Mouse (Mus musculus) cerebellum, postnatal 4 days (tissue): ENCODE results near the gene Olfr643.

ENCODE experiments used
- DNase-seq, 2 experiments: peaks; one replicate each; pipeline ENCODE4 v3.0.0; 2022; ENCODE audit warnings: low spot score in 2 of 2, mixed read lengths in 1 of 2

The Olfr643 gene

DNA sequence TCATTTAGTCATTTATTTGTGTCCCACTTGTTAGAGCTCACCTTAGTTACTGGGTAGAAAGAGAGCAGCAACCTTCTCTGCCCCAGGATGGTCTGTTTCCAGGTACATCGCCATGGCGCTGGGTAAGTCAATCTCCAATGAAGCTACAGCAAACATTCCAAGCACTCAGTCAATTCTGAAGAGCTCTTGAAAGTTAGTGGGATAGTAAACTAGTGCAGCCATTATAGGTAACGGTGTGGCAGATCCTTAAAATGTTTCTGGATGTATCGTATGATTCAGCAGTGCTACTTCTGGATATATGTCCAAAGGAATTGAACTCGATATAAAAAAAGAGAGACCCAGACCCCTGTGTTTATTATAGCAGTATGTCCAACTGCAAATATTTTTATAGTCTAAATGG lies at the start of gene Olfr643:
Gene Olfr643 (minus strand): TSS at position 101 of the 400 bp plus-strand sequence.
- DNase-seq, result no peak

DNA sequence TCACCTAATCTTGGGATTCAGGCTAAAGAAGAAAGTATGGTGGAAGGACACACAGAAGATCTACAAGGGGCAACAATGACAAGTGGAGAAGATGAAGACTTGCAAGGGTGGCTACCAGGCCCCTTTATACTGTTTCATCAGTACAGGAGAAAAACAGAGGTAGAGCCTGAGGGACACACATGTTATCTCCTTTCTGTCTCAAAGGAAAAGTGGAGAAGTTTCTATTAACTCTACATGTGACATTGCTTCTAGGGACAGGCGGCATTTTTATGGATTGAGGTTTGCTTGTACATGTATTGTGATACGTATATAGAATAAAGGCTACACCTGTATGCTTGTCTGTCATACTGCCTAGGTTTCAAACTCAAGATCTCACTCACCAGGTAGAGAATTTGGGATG lies 46.1 kb upstream of the Olfr643 start, which contains the start of gene Olfr648:
Gene Olfr648 (minus strand): TSS at position 101 of the 400 bp plus-strand sequence.
- no peak for DNase-seq

DNA sequence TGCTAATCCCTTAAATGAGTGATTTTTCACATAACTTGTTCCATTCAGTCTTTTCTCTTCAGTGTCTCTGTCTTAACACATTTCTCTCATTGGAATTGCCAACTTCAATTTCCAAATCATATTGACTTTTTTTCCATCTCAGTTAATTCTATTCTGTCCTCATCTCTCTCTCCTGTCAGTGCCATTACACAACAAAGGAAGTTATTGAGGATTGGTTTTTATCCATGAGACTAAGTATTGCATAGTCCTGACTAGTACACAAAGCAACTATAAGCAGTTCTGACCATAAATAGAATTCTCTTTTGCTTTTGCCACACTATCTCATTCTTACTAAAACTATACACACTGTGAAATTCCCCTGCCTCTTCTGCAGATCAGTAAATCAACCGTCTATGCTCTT lies 41.9 kb upstream of the Olfr643 start:
- DNase-seq, result no peak

DNA sequence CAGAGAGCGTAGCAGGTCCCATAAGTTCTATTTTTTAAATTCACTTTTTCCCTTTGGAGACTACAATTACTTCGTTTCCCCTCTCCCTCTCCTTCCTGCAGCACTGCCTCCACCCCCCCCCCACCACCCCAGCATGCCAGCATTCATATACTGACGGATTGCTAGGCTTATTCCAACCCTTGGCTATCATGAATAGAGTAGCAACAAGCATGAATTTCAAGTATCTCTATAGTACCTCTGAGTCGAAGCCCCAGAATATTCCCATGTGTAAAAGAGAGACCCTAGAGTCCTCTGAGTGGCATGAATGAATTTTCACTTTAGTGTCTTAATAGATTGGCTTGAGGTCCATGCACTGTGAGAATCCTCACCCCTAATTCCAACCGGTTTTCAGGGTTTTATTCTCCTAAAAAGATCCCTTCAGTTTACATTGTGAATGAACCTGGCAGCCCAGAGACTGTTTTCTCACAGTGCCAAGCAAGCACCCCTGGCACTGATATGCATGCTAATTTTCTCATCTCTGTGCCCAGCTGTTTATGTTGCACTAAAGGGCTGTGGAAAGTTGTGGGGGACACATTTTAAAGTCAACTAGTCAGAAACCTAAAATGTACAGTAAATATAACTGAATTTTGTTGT lies 41.3 kb upstream of the Olfr643 start:
- DNase-seq, result no peak

DNA sequence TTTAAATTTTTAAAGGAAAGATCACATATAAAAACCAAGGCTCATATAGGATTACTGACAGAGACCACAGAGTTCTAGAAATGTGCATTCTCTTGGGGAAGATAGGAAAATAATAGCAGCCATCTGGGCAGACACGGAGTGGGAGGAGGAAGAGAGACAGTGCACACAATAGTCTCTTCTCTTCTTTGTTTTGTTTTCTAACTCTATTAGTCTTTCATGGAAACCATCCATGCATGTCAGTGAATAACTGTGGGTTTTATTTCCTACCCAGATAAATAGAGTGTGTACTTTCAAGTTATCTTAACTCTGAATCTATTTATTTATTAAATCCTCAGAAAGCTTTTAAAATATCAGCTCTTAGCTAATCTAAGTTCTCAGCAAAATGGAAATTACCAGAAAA lies 37.9 kb upstream of the Olfr643 start:
- DNase-seq, result no peak

DNA sequence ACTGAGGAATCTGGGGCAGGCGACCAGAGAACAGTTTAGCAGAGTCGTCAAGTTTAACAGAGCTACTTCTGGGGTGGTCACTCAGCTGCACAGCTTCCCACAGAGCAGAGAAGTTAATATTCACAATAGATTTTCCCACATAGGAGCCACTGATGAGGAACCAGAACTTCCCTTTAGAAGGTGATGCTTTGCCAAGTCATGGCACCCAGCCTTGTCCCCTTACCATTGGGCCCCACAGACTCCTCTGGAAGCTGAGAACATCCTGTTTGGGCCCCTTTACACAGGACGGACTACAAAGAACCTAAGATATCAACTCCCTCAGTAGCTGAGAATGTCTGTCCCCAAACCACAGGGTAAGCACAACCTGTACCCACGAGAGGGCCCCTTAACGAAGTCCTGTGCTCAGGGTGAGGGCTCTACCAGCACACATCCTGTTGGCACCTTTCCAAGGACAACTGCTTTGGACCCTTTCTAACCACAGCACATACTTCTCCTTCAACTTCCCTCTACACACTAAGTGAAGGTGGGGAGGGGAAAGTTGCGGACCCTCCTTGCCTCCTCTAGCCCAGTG lies 32.5 kb upstream of the Olfr643 start:
- DNase-seq, result no peak

DNA sequence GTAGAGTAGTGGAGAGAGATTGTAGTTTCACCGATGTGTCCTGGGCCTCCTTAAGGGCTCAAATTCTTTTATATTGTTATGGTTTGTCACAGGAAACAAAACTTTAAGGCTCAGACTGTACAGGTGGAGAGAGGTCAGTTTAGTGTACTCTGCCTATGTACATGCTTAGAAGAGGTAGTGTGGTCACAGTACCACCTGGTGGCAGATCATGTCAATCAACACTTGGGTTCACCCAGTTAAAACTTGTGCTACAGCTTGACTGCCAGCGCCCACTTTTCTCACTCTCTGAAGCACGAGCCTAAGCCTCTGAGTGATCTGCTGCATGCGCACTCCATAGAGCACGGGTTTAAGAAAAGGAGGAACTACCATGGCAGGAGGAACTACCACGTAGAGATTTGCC lies 29.9 kb upstream of the Olfr643 start:
- no peak for DNase-seq

DNA sequence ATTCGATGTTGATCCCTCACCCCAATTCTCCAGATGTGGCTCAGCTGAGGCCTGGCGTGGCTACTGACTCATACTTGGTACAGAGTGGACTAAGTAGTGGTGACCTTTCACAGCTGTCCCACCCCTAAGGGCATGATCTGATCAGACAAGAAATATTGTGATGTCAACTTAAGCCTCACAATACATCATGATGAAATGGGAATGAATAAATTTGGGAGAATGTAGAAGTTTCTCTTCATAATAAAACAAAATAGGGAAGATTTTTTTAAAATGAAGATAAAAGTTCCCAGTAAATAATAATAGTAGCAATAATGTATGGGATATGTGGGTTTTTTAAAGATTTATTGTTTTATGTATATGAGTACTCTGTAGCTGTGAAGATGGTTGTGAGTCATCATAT lies 13.3 kb upstream of the Olfr643 start, which contains the start of gene Ubqlnl:
Gene Ubqlnl (minus strand): TSS at position 101 of the 400 bp plus-strand sequence.
- no peak for DNase-seq

DNA sequence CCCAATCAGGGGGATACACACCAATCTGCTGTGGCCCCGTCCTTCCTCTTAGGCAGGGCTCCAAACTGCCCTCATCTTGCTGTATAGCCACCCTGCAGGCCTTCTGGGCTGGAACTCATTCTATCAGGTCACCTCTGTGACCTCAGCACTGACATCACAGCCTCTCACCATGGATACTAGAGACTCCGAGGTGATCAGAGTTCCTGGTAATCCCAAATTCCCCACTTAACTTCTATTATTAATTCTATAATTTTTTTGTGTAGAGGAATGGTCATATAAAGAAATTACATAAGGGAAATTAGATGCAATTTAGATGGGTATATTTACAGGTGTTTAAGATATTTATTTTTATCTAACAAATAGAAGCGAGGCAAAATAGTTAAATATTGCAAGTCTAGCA lies 6.0 kb upstream of the Olfr643 start, which contains the start of gene Ubqln3:
Gene Ubqln3 (minus strand): TSS at position 101 of the 400 bp plus-strand sequence.
- no peak for DNase-seq

DNA sequence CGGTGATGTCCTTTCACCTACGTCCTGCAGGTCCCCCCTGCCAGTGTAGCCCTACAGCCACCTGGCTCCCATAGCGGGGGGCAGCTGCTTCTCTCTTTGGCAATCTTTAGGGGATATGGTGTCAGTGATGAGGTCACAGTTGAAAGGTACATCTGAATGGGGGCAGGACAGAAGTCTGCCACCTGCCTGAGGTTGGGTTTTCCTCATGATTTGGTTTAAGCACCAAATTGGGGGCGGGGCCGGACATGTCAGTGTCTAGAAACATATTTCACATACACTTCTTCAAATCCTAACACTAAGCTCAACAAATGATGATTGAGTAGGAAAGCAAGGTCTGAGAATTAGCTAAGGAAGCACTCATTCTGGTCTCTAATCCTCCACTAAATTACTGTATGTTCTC lies 7.5 kb downstream of the Olfr643 start, which contains the start of gene Ubqln5:
Gene Ubqln5 (minus strand): TSS at position 101 of the 400 bp plus-strand sequence.
- DNase-seq, result no peak

DNA sequence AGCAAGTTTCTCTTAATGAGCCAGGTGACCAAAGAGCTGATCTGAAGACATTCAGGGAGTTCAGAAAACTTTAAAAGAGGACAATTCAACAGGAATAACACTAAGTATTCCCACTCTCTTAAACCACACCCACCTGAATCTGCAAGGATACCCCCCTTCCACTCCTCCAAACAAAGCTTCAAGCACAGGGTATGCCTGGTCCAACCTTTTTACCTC lies 32.5 kb downstream of the Olfr643 start, which contains the start of gene Olfr646:
Gene Olfr646 (plus strand): TSS at position 117 of the 216 bp plus-strand sequence.
- no peak for DNase-seq

DNA sequence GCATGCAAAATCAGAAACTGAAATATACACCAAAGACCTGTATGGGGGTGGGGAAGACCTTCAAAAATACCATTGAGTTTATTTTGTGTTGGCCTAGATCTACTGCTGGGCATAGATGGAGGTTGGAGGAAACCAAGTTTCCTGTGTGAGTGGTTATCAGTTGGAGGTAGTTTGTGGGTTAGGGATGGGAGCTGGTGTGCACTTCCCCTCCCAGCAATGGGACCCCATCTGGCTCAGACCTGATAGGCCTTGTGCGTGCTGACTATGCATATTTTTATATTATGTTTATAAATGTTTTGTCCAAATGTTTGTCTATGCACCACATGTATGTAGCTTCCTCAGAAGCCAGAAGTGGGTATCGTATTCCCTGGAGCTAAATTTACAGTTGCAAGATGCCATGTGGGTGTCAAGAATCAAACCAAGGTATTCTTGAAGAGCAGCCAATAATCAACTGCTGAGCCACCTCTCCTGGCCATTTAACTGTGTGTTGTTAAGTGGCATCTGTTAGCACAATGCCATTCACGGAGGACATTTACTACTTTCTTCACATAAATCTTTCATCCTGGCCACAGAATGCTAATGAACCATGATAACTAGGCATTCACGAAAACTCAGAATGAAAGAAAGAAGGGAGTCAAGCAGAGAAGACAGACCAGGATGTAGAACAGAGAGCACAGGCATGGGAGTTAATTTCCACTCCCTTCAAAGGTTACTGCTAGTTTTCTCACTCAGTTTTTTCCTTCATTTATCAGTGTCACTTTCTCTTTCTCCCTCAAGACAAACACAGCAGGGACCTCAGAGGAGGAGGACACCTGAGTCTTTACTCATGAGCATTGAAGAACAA lies 33.1 kb downstream of the Olfr643 start:
- no peak for DNase-seq

DNA sequence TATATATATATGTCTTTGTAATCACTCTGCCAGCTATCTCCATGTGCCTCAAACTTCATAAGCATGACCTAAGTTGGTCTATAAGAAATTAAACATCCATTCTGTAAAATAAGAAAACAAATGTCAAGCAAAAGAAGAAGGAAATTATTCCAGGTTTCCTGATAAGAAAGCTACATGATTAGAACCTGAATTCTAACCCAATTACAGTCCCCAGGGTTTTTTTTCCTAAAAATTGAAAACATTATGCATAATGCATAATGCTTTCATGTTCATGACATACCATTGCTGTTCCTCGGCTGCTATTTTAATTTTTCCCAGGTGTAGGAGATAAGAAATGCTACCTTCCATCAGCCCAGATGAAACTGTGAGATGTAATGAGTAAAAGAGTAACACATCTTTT lies 51.8 kb downstream of the Olfr643 start, which contains the start of gene Olfr645:
Gene Olfr645 (minus strand): TSS at position 101 of the 400 bp plus-strand sequence.
- DNase-seq, result no peak

DNA sequence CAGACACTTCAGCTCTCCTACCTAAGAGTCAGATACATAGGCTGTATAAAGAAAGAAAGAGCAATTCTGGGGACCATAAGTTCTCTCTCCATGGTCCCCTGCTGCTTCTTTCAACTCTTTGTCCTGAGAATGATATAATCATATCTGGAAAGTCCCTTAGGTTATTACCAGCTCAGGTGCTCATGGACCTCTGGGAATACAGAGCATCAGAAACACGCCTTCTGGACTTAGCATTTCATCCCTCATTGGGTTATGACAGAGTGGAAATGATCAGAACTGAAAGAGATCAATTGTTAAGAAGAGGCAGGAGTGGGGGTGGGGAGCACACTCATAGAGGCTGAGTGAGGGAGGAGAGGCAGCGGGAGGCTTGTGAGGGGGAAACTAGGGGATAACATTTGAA lies 65.4 kb downstream of the Olfr643 start, which contains the start of gene Olfr644:
Gene Olfr644 (minus strand): TSS at position 101 of the 400 bp plus-strand sequence.
- no peak for DNase-seq

DNA sequence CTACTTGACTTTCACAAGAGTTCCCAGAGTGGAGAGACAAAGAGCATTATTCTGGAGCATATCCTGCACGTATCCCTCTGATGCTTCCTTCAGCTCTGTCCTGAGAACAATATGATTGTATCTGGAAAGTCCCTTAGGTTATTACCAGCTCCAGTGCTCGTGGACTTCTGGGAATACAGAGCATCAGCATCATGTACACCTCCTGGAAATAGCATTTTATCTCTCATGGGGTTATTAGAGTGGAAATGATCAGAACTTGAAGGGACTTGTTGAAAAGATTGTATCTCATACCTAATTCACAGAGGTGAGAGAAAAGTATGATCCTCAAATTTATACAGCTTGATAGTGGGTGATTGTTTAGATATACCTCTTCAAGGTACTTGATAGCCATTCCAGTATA lies 75.9 kb downstream of the Olfr643 start, which contains the start of gene 4930516K23Rik:
Gene 4930516K23Rik (minus strand): TSS at position 101 of the 400 bp plus-strand sequence.
- no peak for DNase-seq

DNA sequence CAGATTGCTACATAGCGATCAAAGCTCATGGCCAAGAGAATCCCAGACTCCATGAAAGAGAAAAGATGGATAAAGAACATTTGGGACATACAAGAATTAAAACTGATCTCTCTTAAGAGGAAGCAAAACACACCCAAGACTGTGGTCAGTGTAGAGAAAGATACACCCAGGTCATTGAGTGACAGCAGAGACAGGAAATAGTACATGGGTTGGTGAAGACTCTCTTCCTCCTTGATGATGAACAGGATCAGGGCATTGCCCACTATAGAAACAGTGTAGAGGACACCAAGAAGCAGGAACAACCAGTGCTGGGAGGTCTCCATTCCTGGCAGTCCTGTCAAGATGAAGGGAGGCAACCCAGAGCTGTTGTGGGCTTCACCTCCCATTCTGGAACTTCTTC lies 78.0 kb downstream of the Olfr643 start:
- no peak for DNase-seq

DNA sequence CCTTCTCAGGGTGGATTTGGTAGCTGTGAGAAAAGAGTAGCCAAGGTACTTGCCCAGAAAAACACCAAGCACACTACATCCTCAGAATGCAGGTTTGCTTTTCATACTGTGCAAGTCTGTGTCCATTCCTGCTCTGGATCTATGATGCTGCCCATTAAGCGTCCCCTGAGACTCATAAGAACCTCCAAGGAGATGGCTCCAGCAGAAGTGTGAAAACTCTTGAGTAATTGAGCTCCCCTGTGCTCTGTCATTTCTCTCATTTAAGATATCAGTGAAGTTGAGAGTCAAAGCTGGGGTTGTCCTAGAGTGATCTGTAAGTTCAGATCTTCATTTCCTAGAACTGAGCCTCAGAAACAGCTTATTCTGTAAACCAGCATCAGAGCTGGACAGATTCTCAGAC lies 84.6 kb downstream of the Olfr643 start, which contains the start of gene Olfr642:
Gene Olfr642 (minus strand): TSS at position 101 of the 400 bp plus-strand sequence.
- DNase-seq, result no peak

DNA sequence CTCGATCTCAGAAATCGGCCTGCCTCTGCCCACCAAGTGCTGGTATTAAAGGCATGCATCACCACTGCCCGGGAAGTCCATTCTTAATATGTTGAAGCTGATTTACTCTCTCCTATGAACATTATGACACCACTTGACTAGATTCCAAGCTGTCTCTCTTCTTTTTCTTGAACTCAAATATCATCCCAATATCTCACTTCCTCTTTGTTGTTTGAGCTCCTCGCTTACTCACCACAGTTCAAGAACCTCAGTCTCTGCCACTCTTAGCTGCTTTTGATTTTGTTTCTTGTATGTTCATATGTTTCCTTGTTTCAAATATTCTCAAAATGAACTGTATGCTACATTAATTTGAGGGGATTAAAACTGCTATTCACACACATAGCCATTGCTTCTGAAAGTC lies 86.5 kb downstream of the Olfr643 start:
- no peak for DNase-seq

DNA sequence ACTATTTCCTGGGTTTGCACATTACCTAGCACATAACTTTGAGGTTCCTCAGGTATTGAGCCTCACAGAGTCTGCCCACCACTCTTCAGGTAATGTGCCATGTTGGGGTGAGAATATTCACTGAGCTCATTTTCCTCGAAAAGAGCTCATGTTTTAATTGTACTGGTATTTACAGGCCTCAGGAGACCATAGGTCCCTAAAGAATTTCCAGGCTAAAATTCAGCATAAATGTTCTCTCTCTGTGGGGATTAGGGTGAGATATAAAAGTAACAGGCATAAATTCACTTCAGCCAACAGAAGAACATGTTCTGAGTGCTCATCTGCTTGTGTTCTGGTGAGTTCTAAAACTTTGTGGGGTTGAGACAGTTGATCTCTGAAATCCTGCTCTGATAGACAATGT lies 102.1 kb downstream of the Olfr643 start, which contains the start of gene Olfr641:
Gene Olfr641 (plus strand): TSS at position 301 of the 400 bp plus-strand sequence.
- DNase-seq, result no peak

DNA sequence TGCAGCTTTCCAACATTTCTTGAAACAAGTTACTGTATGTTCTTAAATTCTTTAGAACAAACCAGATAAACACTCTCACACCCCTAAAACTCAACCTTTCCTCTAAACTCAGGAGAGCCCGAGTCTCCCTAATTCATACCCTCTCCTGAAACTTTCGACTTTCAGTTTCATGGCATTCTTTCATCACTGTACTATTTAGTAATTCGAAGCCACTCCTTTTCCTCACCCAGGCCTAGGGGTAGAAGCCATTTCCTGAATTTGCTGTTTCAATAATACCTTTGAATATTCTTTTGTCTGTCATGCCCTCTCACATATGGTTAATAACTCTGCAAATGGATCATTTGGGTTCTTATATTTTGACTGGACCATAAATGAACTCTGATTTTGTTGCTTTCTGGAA lies 110.2 kb downstream of the Olfr643 start:
- DNase-seq, result no peak

DNA sequence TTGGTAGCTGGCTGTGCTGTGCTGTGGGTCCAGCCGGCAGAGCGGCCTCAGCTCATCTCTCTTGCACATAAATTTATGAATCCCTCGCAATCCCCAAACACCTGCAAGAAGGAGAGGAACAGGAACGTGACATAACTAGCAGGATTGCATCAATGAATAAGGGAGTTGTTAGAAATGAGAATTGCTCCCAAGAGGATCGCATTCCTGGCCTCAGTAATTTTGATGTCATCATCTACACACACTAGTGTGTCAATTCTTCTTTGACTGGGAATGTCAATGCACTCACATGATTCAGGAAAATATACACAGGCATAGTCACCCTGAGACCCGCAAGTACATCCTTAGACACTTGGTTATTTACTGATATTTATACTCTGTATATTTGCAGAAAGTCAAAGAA lies 111.7 kb downstream of the Olfr643 start, which contains the start of gene Olfr640:
Gene Olfr640 (minus strand): TSS at position 101 of the 400 bp plus-strand sequence.
- DNase-seq, result no peak

DNA sequence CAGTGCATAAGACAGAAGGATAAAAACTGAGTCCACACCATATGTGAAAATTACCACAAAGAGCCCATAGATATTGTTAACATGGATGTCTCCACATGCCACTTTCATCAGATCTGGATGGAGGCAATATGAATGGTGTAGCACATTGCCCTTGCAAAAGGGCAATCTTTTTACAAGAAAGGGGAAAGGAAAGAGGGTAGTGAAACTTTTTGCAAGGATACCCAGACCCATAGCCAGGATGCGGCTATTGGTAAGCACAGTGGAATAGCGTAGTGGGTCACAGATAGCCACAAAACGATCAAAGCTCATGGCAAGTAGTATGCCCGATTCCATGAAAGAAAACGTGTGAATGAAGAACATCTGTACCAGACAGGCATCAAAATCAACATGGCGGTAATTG lies 115.6 kb downstream of the Olfr643 start:
- no peak for DNase-seq
